Mouse (Mus musculus) adrenal gland, postnatal 10 days (tissue): ENCODE results near the gene Slc45a3. TPM values are rescaled to one million over a fixed set of nuclear protein-coding genes. Genes with fewer than 3 reads are reported as not detected.

Experiments used
- DNase-seq: peaks from one replicate; pipeline ENCODE4 v3.0.0; 2021; ENCODE audit warnings: mixed read lengths
- total RNA-seq, 2 experiments: library from RNA; stranded (reverse); gene quantifications; 2 replicates each; pipeline ENCODE4 v1.2.3; 2021

Gene Slc45a3
- total RNA-seq, 2 experiments from 2014 or later = 9.9 to 13.8 TPM

DNA sequence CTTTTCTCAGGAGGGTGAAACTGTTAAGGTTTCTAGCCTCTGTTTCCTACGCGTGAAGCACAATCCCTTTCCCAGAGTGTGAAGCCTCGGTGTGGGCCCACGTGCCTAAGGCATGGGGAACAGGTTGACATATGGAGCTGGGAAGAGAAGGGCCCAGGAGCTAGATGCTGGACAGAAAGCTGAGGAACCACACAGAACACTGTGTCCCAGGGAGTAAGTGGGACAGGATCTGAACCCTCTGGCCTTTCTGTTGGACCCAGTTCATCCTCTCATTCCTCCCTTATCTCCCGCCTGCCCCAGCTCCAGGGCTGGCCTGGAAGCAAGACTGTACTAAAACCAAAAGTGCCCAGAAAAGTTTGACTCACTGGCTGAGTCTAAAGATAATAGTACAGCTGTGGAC, 1.3 kb downstream of the Slc45a3 start:
- DNase-seq = no peak

GRCm38 (mm10) chr1:131964580-131964979, 1.8 kb downstream of the Slc45a3 start:
- DNase-seq = no peak

DNA sequence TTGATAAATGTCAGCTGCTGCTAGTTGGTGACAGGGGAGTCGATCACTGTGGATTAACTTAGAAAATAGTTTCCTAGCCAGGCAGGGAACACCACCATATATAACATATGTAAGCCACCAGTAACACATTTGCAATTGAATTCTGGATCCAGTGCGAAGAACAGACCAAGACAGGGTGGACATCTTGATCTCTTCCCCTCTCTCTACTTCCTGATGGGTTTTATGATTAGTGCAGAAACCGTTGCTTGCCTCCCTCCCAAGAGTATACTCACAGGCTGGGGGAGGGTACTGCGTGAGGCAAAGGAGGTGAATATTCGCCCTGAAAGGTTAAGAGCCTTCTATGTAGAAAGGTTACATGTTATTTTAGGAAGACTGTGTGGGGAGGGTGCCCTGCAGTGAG, 3.1 kb downstream of the Slc45a3 start:
- DNase-seq = no peak

DNA sequence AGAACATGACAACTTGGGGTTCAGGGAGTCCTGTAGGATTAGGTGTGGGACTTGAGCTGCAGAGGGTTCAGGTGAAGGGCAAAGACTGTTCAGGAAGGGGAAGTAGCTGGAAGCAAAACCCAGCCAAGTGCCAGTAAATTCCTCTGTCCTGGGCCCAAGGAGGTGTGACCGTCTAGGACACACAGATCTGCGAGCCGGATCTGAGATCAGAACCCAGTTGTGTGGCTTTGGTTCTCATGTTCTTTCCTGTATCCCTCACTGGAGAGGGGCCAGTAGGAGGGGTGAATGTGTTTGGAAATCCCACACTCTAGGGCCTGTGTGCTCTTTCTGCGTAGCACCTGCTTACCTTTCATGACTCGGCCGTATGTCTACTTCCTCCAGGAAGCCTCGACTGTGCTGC, 4.6 kb downstream of the Slc45a3 start:
- DNase-seq = no peak

- DNase-seq = no peak
These were observed 5.8 kb downstream of the Slc45a3 start for GRCm38 (mm10) chr1:131968556-131968955.

DNA sequence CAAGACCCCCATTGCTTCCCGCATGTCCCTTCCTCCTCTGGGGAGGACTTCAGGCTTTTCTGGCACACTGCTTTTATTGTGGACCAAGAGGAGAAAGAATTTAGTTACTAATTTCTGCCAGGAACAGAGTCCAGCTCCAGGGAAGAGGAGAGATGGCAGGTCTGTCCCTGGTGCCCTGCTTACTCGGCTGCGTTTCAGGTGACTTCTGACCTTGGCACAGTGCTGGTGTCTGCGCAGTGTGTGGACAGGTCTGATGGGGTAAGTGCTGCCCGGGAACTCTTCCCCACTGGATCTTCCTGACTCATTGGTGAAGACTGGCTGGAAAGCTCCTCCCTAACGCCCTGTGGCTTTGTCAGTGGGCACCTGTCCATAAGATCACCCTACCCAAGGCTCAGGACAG, 6.2 kb downstream of the Slc45a3 start:
- no peak for DNase-seq

GRCm38 (mm10) chr1:131969825-131970224, 7.1 kb downstream of the Slc45a3 start:
- no peak for DNase-seq

- no peak for DNase-seq
These were observed 7.5 kb downstream of the Slc45a3 start for GRCm38 (mm10) chr1:131970322-131970660.

- DNase-seq = no peak
These were observed 8.1 kb downstream of the Slc45a3 start for GRCm38 (mm10) chr1:131970661-131971520.

DNA sequence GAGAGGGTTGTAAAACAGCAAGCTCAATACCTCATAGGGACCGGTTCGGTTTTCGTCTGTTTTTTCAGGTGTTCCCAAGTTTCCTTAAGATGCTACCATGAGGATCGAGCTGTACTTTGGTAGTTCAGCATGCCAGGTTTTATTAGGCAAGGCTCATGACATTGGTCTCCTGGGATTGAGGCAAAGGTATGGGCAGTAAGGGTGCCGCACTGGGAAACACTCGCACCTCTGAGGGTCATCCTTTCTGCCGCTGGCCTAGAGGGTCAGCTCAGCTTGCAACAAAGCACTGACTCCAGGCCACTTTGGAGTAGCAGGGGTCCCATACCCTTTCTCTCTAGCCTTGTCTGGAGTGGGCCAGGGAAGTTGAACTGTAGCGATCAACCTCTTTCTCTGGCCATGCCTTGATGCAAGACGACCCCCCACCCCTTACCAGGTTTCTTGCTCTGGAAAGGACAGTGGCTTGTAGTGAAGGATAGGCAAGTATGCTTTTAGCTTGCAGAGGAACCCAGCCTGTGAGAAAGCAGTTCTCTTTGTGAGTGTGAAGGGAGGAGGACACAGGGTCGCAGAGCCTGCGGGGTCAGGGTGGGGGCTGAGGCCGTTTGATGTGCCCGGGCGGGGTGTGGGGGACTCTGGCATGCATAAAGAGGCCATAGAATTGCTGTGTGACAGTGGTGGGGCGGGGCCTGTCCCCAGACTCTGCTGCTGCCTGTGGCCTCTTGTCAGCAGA, 9.2 kb downstream of the Slc45a3 start:
- DNase-seq = no peak

- DNase-seq = no peak
These were observed 9.9 kb downstream of the Slc45a3 start for GRCm38 (mm10) chr1:131972498-131973334.

GRCm38 (mm10) chr1:131973991-131974390, 11.2 kb downstream of the Slc45a3 start:
- no peak for DNase-seq

DNA sequence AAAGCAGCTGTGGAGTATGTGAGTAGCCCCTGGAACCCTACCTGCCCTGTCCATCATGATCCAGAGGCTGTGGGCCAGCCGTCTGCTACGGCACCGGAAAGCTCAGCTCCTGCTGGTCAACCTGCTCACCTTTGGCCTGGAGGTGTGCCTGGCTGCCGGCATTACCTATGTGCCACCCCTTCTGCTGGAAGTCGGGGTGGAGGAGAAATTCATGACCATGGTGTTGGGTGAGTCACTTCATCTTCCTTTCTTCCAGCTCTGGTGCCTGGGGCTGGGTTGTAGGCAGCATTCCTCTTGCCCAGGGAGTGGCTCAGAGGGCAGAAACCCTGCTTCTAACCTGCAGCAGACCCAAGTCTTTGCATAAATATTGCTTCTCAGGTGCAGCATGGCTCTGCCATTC, 14.1 kb downstream of the Slc45a3 start:
- DNase-seq = no peak

DNA sequence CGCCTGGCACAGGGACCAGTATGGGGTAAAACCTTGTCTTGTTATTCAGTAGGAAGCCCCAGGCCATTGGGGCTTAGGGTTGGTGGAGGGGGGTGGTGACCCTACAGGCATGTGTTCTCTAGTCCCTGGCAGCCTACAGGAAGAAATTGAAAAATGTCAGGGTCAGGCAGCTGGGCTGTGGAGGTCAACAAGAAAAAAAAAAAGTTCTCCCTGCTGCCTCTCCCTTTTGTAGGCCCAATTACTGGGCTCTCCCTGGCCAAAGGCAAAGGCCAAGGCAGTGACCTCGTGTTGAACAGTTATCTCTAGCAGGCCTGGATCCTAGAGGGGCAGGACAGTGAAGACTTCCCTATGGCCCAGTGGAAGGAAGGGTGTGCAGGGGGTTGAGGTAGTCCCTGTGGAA, 17.7 kb downstream of the Slc45a3 start:
- peak; percentile 54 for DNase-seq

DNA sequence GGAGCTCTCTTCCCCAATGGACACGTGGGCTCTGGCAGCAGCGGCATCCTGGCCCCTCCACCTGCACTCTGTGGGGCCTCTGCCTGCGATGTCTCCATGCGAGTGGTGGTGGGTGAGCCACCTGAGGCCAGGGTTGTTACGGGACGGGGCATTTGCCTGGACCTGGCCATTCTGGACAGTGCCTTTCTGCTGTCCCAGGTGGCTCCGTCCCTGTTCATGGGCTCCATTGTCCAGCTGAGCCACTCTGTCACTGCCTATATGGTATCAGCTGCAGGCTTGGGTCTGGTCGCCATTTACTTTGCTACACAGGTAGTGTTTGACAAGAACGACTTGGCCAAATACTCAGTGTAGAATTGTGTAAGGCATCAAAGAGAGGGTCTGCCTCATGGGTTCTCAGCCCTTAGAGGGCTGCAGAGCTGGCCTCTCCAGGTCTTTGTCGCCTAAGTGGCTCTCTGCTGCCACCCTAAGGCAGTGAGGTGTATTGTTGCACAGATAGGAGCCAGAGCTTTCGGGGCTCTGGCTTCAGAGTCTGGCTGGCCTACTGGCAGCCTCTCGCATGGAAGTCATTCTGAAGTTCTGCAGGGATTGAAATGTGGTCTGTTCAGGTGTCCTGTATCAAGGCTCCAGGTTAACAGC, 18.7 kb downstream of the Slc45a3 start:
- peak; percentile 88 for DNase-seq

DNA sequence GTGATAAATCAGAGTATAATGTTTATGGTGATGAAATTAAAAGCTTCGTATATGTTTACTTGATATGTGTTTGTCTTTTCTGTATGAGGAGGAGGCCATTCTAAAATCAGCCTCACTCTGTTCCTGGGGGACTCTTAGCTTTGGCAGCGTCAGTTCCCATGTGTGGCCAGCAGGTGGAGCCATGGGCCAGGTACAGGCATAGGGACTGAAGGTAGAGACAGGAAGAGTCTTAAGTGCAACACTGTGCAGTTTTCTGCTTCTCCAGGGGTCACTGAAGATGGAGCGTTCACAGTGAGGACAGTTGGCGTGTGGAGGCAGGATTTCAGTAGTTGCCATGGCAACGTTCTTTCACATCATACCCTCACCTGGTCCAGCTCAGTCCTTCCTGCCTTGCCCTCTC, 20.1 kb downstream of the Slc45a3 start:
- peak; percentile 90 for DNase-seq

- no peak for DNase-seq
These were observed 21.0 kb downstream of the Slc45a3 start for GRCm38 (mm10) chr1:131983806-131984205.

DNA sequence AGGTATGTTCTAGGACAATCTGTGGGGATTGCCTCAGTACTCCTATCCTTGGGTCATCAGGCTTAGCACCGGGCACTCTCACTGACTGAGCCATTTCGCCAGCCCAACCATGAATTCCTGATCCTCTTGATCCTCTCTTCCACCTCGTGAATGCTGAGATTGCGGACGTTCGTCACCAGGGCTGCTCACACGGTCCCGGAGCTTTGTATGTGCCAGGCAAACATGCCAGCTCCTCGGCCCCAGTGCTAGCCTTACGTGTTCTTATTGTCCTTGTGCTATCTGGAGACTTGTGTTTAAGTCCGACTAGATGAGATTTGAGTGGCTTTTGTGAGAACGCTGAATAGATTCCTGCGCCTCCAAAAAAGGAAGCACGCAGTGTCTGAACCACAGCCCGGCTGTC, 24.7 kb downstream of the Slc45a3 start:
- DNase-seq = no peak

- DNase-seq = no peak
These were observed 26.7 kb downstream of the Slc45a3 start for GRCm38 (mm10) chr1:131989476-131989875.

- no peak for DNase-seq
These were observed 27.5 kb downstream of the Slc45a3 start for GRCm38 (mm10) chr1:131990083-131990760.

GRCm38 (mm10) chr1:131992561-131993001, 29.8 kb downstream of the Slc45a3 start:
- peak; percentile 57 for DNase-seq
